Mouse (Mus musculus): ENCODE measurements around the gene Apopt1.

GRCm38 (mm10) chr12:111694271-111694781, 18.7 kb upstream of the Apopt1 start:
- TF ChIP-seq CTCF (IDR thresholded peaks at IDR 0.05; ENCODE audit: low read depth) (no peak), EP300 (IDR thresholded peaks at IDR 0.05; ENCODE audit: low read depth) (no peak)
